Comparison of ENCODE assay signal across 9 mouse cellular contexts in the genomic region with DNA sequence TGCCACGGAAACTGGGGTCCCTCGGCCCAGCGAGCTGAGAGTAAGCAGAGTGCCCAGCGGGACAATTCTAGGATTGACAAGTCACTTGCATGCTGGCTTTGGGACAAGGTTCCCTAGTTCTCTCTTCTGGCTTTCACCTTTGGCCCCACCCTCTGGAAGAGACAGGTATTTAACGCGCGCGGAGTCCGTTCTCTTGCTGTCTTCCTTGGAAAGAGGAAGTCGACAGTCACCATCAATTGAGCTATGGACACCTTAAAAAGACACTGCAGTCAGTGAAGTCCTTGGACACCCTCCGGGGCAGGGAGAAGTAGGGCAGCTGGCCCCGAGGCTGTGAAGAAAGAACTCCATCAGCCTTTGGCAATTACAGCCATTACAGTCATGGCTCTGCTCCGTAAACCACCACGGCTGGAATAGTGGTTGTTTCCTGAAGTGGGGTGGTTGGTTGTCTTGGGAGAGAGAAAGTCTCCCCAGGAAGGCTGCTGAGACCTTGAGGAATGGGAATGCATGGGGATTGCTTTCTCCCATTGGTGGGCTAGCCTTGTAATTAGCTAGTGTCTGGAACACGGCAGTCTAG. TPM values are rescaled to one million over a fixed set of nuclear protein-coding genes. Genes with fewer than 3 reads are reported as not detected.
DNase-seq lines count a peak whose midpoint lies in the region; ATAC-seq lines count a peak whose summit lies in the region.
"Had no signal": no experiment of that assay in that cellular context is flagged by ENCODE, and none has a peak within 500 bp of the region (broad histone marks: within the 10 kb centered on the region; RNA-seq: fewer than 3 reads in every experiment).

No protein-coding gene starts in this region.

- H3K27me3 ChIP-seq in heart, embryonic 15.5 days = no peaks in the 10 kb centered on the region
- no peaks in the 10 kb centered on the region for H3K27me3 ChIP-seq in forebrain, embryonic 14.5 days (replicated peaks; ENCODE audit: control insufficient read depth, insufficient read depth, low read length)
- H3K27me3 ChIP-seq in limb, embryonic 11.5 days (ENCODE audit: control insufficient read depth, insufficient read depth, low read length) = no peaks in the 10 kb centered on the region
- H3K27me3 ChIP-seq in midbrain, embryonic 14.5 days (ENCODE audit: control insufficient read depth, insufficient read depth, low read length) = no peaks in the 10 kb centered on the region
- H3K27me3 ChIP-seq: Patski had no signal

- H3K4me1 ChIP-seq in heart, embryonic 15.5 days (replicated peaks) = peaks cover 67% of the 10 kb centered on the region
- peaks cover 16% of the 10 kb centered on the region for H3K4me1 ChIP-seq in forebrain, embryonic 14.5 days (ENCODE audit: control insufficient read depth, insufficient read depth, low read length)
- no peaks in the 10 kb centered on the region for H3K4me1 ChIP-seq in limb, embryonic 11.5 days (ENCODE audit: control insufficient read depth, insufficient read depth, low read length)
- H3K4me1 ChIP-seq in midbrain, embryonic 14.5 days (ENCODE audit: control insufficient read depth, insufficient read depth, low read length) = peaks cover 38% of the 10 kb centered on the region

- H3K36me3 ChIP-seq in heart, embryonic 15.5 days = no peaks in the 10 kb centered on the region
- no peaks in the 10 kb centered on the region for H3K36me3 ChIP-seq in forebrain, embryonic 14.5 days (ENCODE audit: control insufficient read depth, insufficient read depth, low read length)
- H3K36me3 ChIP-seq in limb, embryonic 11.5 days (ENCODE audit: control insufficient read depth, insufficient read depth, low read length) = no peaks in the 10 kb centered on the region
- no peaks in the 10 kb centered on the region for H3K36me3 ChIP-seq in midbrain, embryonic 14.5 days (ENCODE audit: control insufficient read depth, insufficient read depth, low read length)

- 15% methylated on average over 15 of the region's 15 CpGs for WGBS in heart, embryonic 15.5 days
- WGBS in forebrain, embryonic 14.5 days = 20% methylated on average over 15 of the region's 15 CpGs
- WGBS in limb, embryonic 11.5 days = 14% methylated on average over 15 of the region's 15 CpGs
- 24% methylated on average over 15 of the region's 15 CpGs for WGBS in midbrain, embryonic 14.5 days

- H3K9me3 ChIP-seq in heart, embryonic 15.5 days (replicated peaks) = no peaks in the 10 kb centered on the region
- no peaks in the 10 kb centered on the region for H3K9me3 ChIP-seq in forebrain, embryonic 14.5 days (replicated peaks; ENCODE audit: control insufficient read depth, low read length)
- no peaks in the 10 kb centered on the region for H3K9me3 ChIP-seq in limb, embryonic 11.5 days (ENCODE audit: control insufficient read depth, low read length)
- H3K9me3 ChIP-seq in midbrain, embryonic 14.5 days (ENCODE audit: control insufficient read depth, low read length) = no peaks in the 10 kb centered on the region

- H3K4me2 ChIP-seq in heart, embryonic 15.5 days = peak overlapping the region; percentile 78
- H3K4me2 ChIP-seq in forebrain, embryonic 14.5 days (ENCODE audit: low read length) = peak overlapping the region; percentile 46
- H3K4me2 ChIP-seq in limb, embryonic 11.5 days (ENCODE audit: low read depth, severe bottlenecking) = peak overlapping the region; percentile 54
- peak overlapping the region; percentile 47 for H3K4me2 ChIP-seq in midbrain, embryonic 14.5 days (ENCODE audit: low read length)

- no peak for DNase-seq in heart, adult 9 months (ENCODE audit: low spot score in 2 of 2)
- no peak for DNase-seq in forebrain, embryonic 14.5 days (ENCODE audit: low spot score)
- DNase-seq in limb, embryonic 11.5 days (ENCODE audit: low spot score) = no peak
- no peak for DNase-seq in midbrain, embryonic 14.5 days
- DNase-seq in layer of hippocampus, postnatal 14 days (ENCODE audit: low spot score in 2 of 2) = no peak
- no peak for DNase-seq in thymus, postnatal 0 days (ENCODE audit: low spot score)
- no peak for DNase-seq in adrenal gland, adult (ENCODE audit: inconsistent age in 2 of 2, low spot score in 1 of 2)

- H3K27ac ChIP-seq in heart, embryonic 15.5 days = peak overlapping the region; percentile 80
- no peak overlapping the region for H3K27ac ChIP-seq in forebrain, embryonic 14.5 days (ENCODE audit: low read depth, low read length)
- no peak overlapping the region for H3K27ac ChIP-seq in limb, embryonic 11.5 days (replicated peaks; ENCODE audit: low read depth, low read length)
- H3K27ac ChIP-seq in midbrain, embryonic 14.5 days (replicated peaks; ENCODE audit: low read depth, low read length) = no peak overlapping the region

- no peak; the same call in 1 of the 2 replicates for ATAC-seq in heart, embryonic 15.5 days (replicated peaks; ENCODE audit: insufficient number of reproducible peaks, insufficient read depth, low FRiP score, low read depth)
- ATAC-seq in forebrain, embryonic 14.5 days = no peak
- no peak for ATAC-seq in limb, embryonic 11.5 days (ENCODE audit: insufficient number of reproducible peaks, low FRiP score, low TSS enrichment, low read depth)
- no peak for ATAC-seq in midbrain, embryonic 14.5 days (ENCODE audit: low FRiP score, low TSS enrichment)
- ATAC-seq: Patski had no signal

- H3K4me3 ChIP-seq in heart, embryonic 15.5 days = peak overlapping the region; percentile 55
- H3K4me3 ChIP-seq in forebrain, embryonic 14.5 days (ENCODE audit: low read depth, low read length) = peak overlapping the region; percentile 24
- peak overlapping the region; percentile 31 for H3K4me3 ChIP-seq in limb, embryonic 11.5 days (ENCODE audit: low read depth, low read length)
- peak overlapping the region; percentile 18 for H3K4me3 ChIP-seq in midbrain, embryonic 14.5 days (replicated peaks; ENCODE audit: low read depth, low read length)

- peak overlapping the region; percentile 59 for H3K9ac ChIP-seq in heart, embryonic 15.5 days
- peak overlapping the region; percentile 46; the same call in 1 of the 2 replicates for H3K9ac ChIP-seq in forebrain, embryonic 14.5 days (ENCODE audit: low read length)
- peak overlapping the region; percentile 58 for H3K9ac ChIP-seq in limb, embryonic 11.5 days (ENCODE audit: low read length)
- H3K9ac ChIP-seq in midbrain, embryonic 14.5 days (replicated peaks; ENCODE audit: low read length) = peak overlapping the region; percentile 25; the same call in 1 of the 2 replicates

RNA-seq across cellular contexts. Expression of gene Tlr5, which starts 0.5 kb away (rescaled TPM):
- polyA plus RNA-seq in heart, embryonic 15.5 days (2015; fragmentation: Nextera tagmentation; extraction: Ambion mirVana) = 1.8 and 2.4 TPM in 2 replicates
- polyA plus RNA-seq in forebrain, embryonic 14.5 days (2014; fragmentation: Nextera tagmentation; extraction: Ambion mirVana) = 0.11 and 0.26 TPM in 2 replicates
- 0.67 and 0.92 TPM in 2 replicates for polyA plus RNA-seq in limb, embryonic 11.5 days (2014; fragmentation: Nextera tagmentation; extraction: Ambion mirVana)
- 0.09 and 0.25 TPM in 2 replicates for polyA plus RNA-seq in midbrain, embryonic 14.5 days (2014; fragmentation: Nextera tagmentation; extraction: Ambion mirVana)
- under 1 TPM; 0.48 to 0.69 TPM for total RNA-seq in layer of hippocampus, postnatal 14 days (2021)
- 0.23 and 0.34 TPM in 2 replicates for polyA plus RNA-seq in thymus, postnatal 0 days (2015; fragmentation: Nextera tagmentation; extraction: Ambion mirVana)
- polyA plus RNA-seq: Patski had no signal
